Mouse (Mus musculus) ovary, postnatal 10 days (tissue): Measurements from ENCODE around the gene Tsc1.

Experiments
- DNase-seq: peaks from one replicate; pipeline ENCODE4 v3.0.0; 2022; ENCODE audit warnings: low spot score

Tsc1 gene

DNA sequence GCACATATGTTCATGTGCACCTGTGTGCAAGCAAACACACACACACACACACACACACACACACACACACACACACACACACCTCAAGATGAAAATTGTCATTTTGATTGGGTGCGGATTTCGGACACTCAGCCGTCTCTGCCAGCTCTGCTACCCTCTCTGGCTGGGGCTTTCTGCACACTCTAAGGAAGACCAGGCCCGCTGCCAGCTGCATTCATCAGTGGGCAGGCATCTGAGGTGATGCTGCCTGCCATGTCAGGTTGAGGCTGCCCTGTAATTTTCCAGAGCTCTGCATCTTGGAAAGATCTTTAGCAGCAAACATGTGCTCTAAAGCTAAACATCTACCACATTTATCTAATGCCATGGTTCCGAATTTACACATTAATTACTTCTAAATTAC is 96.1 kb downstream of the Tsc1 start:
- no peak for DNase-seq

DNA sequence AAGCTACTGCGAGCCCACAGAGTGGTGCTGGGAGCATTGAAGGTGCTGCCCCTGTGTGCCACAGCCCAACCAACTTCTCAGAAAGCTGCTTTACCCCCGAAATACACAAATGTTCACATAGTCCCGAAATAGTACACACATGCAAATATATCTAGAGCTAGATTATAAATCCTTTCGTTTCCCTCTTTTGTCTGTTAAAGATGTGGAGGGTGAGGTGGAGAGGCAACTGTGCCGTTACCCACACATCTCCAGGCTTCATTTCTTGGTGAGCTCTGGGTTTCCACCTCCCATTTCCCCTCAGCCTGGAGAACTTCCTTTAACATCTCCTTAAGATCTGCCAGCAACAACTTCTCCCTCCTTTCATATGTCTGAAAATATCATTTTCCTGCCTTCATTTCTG is 99.1 kb downstream of the Tsc1 start:
- no peak for DNase-seq
